Mouse (Mus musculus): ENCODE measurements around the gene Bcl9l. TPM values are rescaled to one million over a fixed set of nuclear protein-coding genes. Genes with fewer than 3 reads are reported as not detected.

The Bcl9l gene
- polyA plus RNA-seq, 1 experiment from 2014 or later = 8.7 TPM

GRCm38 (mm10) chr9:44491351-44491750, 8.7 kb downstream of the Bcl9l start:
- 80% methylated on average over 10 of the region's 10 CpGs for WGBS
- no peak for ATAC-seq (replicated peaks; ENCODE audit: low FRiP score)
- H3K4me3 ChIP-seq (ENCODE audit: low read depth, low read length) = no peak overlapping the region

GRCm38 (mm10) chr9:44492631-44493461, 10.2 kb downstream of the Bcl9l start:
- ATAC-seq (replicated peaks; ENCODE audit: low FRiP score) (no peak), DNase-seq (ENCODE audit: low spot score) (no peak)
- 62% methylated on average over 17 of the region's 17 CpGs for WGBS
- H3K4me3 ChIP-seq (ENCODE audit: low read depth, low read length) = no peak overlapping the region
- no peak overlapping the region for H3K27ac ChIP-seq (ENCODE audit: low read depth, low read length)
- H3K4me1 ChIP-seq (replicated peaks; ENCODE audit: control insufficient read depth, insufficient read depth, low read length) = peaks cover 55% of the 10 kb centered on the region
- no peak overlapping the region; the same call in 1 of the 2 replicates for H3K9ac ChIP-seq (ENCODE audit: low read length)
- no peaks in the 10 kb centered on the region for H3K36me3 ChIP-seq (ENCODE audit: control insufficient read depth, insufficient read depth, low read length)
- no peak overlapping the region for H3K4me2 ChIP-seq (ENCODE audit: low read depth, low read length, severe bottlenecking)
- H3K9me3 ChIP-seq (ENCODE audit: control insufficient read depth, low read length) = no peaks in the 10 kb centered on the region
- H3K27me3 ChIP-seq (ENCODE audit: control insufficient read depth, insufficient read depth, low read length) = no peaks in the 10 kb centered on the region

More at GRCm38 (mm10) chr9:44491351-44491750, 8.7 kb downstream of the Bcl9l start:
- H3K27me3 ChIP-seq (ENCODE audit: control insufficient read depth, insufficient read depth, low read length) = no peaks in the 10 kb centered on the region
- H3K9ac ChIP-seq (ENCODE audit: low read length) = no peak overlapping the region
- no peak for DNase-seq (ENCODE audit: low spot score)
- no peaks in the 10 kb centered on the region for H3K36me3 ChIP-seq (ENCODE audit: control insufficient read depth, insufficient read depth, low read length)
- no peak overlapping the region for H3K27ac ChIP-seq (ENCODE audit: low read depth, low read length)
- H3K4me2 ChIP-seq (ENCODE audit: low read depth, low read length, severe bottlenecking) = no peak overlapping the region
- H3K9me3 ChIP-seq (ENCODE audit: control insufficient read depth, low read length) = no peaks in the 10 kb centered on the region
- H3K4me1 ChIP-seq (replicated peaks; ENCODE audit: control insufficient read depth, insufficient read depth, low read length) = peaks cover 60% of the 10 kb centered on the region

GRCm38 (mm10) chr9:44494261-44494862, 11.7 kb downstream of the Bcl9l start:
- Histone ChIP-seq H3K36me3 (ENCODE audit: control insufficient read depth, insufficient read depth, low read length) (no peaks in the 10 kb centered on the region), H3K9ac (ENCODE audit: low read length) (peak overlapping the region; percentile 29), H3K4me1 (replicated peaks; ENCODE audit: control insufficient read depth, insufficient read depth, low read length) (peaks cover 55% of the 10 kb centered on the region), H3K4me2 (ENCODE audit: low read depth, low read length, severe bottlenecking) (peak overlapping the region; percentile 26; the same call in 1 of the 2 replicates), H3K9me3 (ENCODE audit: control insufficient read depth, low read length) (no peaks in the 10 kb centered on the region), H3K27ac (ENCODE audit: low read depth, low read length) (no peak overlapping the region), H3K27me3 (ENCODE audit: control insufficient read depth, insufficient read depth, low read length) (no peaks in the 10 kb centered on the region), H3K4me3 (ENCODE audit: low read depth, low read length) (no peak overlapping the region)
- ATAC-seq (replicated peaks; ENCODE audit: low FRiP score) (no peak), DNase-seq (ENCODE audit: low spot score) (no peak)
- WGBS = 10% methylated on average over 11 of the region's 11 CpGs

DNA sequence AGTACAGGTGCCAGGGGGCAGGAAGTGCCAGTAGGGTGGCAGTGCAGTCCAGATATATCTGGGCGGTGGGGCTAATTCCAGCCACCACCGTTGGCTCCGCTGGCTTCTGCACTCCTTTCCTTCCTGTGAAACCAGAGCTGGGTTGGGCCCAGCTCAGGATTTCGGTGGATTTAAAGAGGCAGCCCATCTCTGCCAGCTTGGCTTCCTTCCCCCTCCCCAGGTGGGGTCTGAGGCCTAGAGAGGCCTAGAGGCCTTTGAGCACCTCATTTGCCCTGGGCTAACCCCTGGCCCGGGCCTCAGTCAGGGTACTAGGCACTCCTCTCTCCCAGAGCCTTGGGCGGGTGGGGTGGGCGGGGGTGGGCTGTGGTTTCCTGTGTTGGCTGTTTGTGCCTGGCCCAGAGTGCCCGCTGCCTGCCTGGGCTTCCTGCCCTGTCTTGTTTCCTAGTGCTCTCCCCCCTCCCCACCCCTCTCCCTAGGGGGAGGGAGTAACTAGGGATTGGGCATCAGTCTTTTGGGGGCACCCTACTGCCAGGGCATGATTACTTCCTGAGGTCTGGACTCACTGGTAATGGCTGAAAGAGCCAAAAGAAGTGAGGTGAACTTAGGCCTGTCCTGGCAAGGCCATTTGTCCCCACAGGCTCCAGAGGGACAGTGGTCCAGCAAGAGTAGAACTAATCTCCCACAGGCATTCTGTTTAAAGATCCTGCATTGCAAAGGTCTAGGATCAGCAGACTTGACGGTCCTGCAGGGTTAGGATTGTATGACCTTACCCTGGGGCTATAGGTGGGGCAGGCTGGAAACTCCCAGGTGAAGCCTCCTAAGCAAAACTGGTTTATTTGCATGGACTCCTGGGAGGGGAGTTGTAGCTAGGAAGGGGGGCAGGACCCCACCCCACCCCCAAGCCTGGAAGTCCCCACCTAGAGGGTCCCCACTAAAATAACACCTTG, 12.5 kb downstream of the Bcl9l start:
- Histone ChIP-seq H3K4me3 (ENCODE audit: low read depth, low read length) (no peak overlapping the region), H3K27me3 (ENCODE audit: control insufficient read depth, insufficient read depth, low read length) (no peaks in the 10 kb centered on the region), H3K9me3 (ENCODE audit: control insufficient read depth, low read length) (no peaks in the 10 kb centered on the region), H3K4me2 (ENCODE audit: low read depth, low read length, severe bottlenecking) (no peak overlapping the region), H3K4me1 (replicated peaks; ENCODE audit: control insufficient read depth, insufficient read depth, low read length) (peaks cover 54% of the 10 kb centered on the region), H3K9ac (ENCODE audit: low read length) (peak overlapping the region; percentile 29), H3K27ac (ENCODE audit: low read depth, low read length) (no peak overlapping the region), H3K36me3 (ENCODE audit: control insufficient read depth, insufficient read depth, low read length) (no peaks in the 10 kb centered on the region)
- ATAC-seq (replicated peaks; ENCODE audit: low FRiP score) = no peak
- 40% methylated on average over 8 of the region's 9 CpGs for WGBS
- no peak for DNase-seq (ENCODE audit: low spot score)

DNA sequence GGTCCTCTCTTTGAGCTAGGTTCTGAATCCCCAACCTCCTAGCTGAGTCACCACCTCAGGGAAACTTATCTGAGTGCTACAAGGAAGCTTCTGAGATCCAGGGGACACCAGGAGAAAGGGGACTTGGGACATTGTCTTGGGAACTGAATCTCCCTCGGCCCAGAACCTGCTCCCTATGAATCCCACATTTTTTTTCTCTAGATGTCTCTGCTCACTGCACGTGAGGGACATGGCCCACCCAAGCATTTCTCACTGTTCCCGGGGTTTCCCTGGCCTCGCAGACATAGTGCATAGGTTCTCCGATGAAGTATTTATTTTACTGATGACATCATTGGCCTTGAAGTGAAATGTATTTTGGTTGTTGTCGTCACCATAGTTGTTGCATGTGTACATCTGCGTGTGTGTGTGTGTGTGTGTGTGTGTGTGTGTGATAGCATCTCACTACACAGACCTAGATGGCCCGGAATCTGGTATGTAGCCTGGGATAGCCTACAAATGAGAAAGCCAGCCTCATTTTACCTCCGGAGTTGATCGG, 13.3 kb downstream of the Bcl9l start:
- Histone ChIP-seq H3K4me1 (replicated peaks; ENCODE audit: control insufficient read depth, insufficient read depth, low read length) (peaks cover 50% of the 10 kb centered on the region), H3K27ac (ENCODE audit: low read depth, low read length) (no peak overlapping the region)
- WGBS = 88% methylated on average over 10 of the region's 10 CpGs

GRCm38 (mm10) chr9:44496803-44497461, 14.3 kb downstream of the Bcl9l start:
- Histone ChIP-seq H3K4me2 (ENCODE audit: low read depth, low read length, severe bottlenecking) (no peak overlapping the region), H3K4me1 (replicated peaks; ENCODE audit: control insufficient read depth, insufficient read depth, low read length) (peaks cover 55% of the 10 kb centered on the region), H3K4me3 (ENCODE audit: low read depth, low read length) (no peak overlapping the region), H3K9ac (ENCODE audit: low read length) (no peak overlapping the region), H3K27me3 (ENCODE audit: control insufficient read depth, insufficient read depth, low read length) (no peaks in the 10 kb centered on the region), H3K36me3 (ENCODE audit: control insufficient read depth, insufficient read depth, low read length) (no peaks in the 10 kb centered on the region), H3K27ac (ENCODE audit: low read depth, low read length) (no peak overlapping the region), H3K9me3 (ENCODE audit: control insufficient read depth, low read length) (no peaks in the 10 kb centered on the region)
- 46% methylated on average over 12 of the region's 12 CpGs for WGBS
- ATAC-seq (replicated peaks; ENCODE audit: low FRiP score) (no peak), DNase-seq (ENCODE audit: low spot score) (no peak)

More for the DNA sequence above, 13.3 kb downstream of the Bcl9l start:
- Histone ChIP-seq H3K36me3 (ENCODE audit: control insufficient read depth, insufficient read depth, low read length) (no peaks in the 10 kb centered on the region), H3K27me3 (ENCODE audit: control insufficient read depth, insufficient read depth, low read length) (no peaks in the 10 kb centered on the region), H3K9me3 (ENCODE audit: control insufficient read depth, low read length) (no peaks in the 10 kb centered on the region), H3K4me2 (ENCODE audit: low read depth, low read length, severe bottlenecking) (no peak overlapping the region), H3K9ac (ENCODE audit: low read length) (no peak overlapping the region), H3K4me3 (ENCODE audit: low read depth, low read length) (no peak overlapping the region)
- no peak for ATAC-seq (replicated peaks; ENCODE audit: low FRiP score)
- no peak for DNase-seq (ENCODE audit: low spot score)

DNA sequence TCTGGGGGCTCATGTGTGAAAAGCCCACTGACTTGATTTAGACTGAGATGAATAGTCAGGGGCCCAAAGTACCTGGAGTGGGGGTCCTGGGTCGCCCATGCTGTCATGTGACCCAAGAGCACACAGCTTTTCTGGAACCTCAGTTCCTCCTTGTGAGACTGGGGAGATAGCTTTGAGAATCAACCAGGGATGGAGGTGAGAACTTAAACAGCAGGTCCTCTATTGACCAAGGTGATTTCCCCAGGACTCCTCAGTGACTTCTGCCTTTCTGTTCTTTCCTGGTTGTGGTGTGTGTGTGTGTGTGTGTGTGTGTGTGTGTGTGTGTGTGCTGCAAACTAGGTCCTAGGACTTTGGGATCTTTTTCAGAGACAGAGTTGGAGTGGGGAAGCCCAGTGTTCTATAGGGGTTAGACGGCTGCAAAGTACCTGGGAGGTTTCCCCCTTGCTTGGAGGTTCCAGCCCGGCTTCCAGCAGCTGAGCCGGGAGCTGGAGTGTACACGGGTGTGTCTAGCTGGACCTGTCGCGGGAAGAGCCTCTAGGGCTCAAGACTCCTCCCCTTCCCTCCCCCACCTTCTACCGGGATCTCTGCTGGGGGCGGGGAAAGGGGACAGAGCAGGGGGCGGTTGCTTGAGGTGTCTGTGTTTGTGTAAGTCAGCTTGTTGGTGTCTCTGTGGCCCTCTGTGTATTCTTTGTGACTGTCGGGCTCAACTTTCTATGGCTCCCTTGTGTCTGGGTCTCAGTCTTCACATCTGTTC, 15.2 kb downstream of the Bcl9l start:
- peak; percentile 22 for ATAC-seq (replicated peaks; ENCODE audit: low FRiP score)
- Histone ChIP-seq H3K9ac (ENCODE audit: low read length) (peak overlapping the region; percentile 63), H3K36me3 (ENCODE audit: control insufficient read depth, insufficient read depth, low read length) (no peaks in the 10 kb centered on the region), H3K4me1 (replicated peaks; ENCODE audit: control insufficient read depth, insufficient read depth, low read length) (peaks cover 54% of the 10 kb centered on the region), H3K4me2 (ENCODE audit: low read depth, low read length, severe bottlenecking) (peak overlapping the region; percentile 78), H3K4me3 (ENCODE audit: low read depth, low read length) (peak overlapping the region; percentile 34), H3K9me3 (ENCODE audit: control insufficient read depth, low read length) (no peaks in the 10 kb centered on the region), H3K27ac (ENCODE audit: low read depth, low read length) (peak overlapping the region; percentile 83), H3K27me3 (ENCODE audit: control insufficient read depth, insufficient read depth, low read length) (no peaks in the 10 kb centered on the region)
- WGBS = 1% methylated on average over 9 of the region's 11 CpGs
- DNase-seq (ENCODE audit: low spot score) = peak; percentile 78

All from forebrain, embryonic 11.5 days (tissue).